Mouse (Mus musculus) frontal cortex, adult 2 months (tissue): ENCODE measurements around the gene Edn2. TPM values are rescaled to one million over a fixed set of nuclear protein-coding genes. Genes with fewer than 3 reads are reported as not detected.

Source experiments
- DNase-seq, 2 experiments: peaks; one replicate each; pipeline ENCODE4 v3.0.0; 2022; ENCODE audit warnings: low spot score in 1 of 2; ENCODE audit errors: extremely low spot score in 1 of 2
- polyA plus RNA-seq: library from polyadenylated mRNA; depleted of rRNA; stranded (reverse); fragments of >200 nt; gene quantifications from 2 replicates; pipeline ENCODE4 v1.2.3, GENCODE M21; 2012; rRNA removed

The Edn2 gene
- 0.06 and 0.13 TPM in 2 replicates for polyA plus RNA-seq

- no peak for DNase-seq
Measured at GRCm38 (mm10) chr4:120161166-120161949, at the start of gene Edn2. Gene Edn2 (plus strand): TSS chr4:120161206.

GRCm38 (mm10) chr4:120115516-120115915, 45.5 kb upstream of the Edn2 start:
- no peak for DNase-seq

GRCm38 (mm10) chr4:120116312-120116711, 44.7 kb upstream of the Edn2 start:
- DNase-seq = peak in 1 of 2 experiments; percentile 39

DNA sequence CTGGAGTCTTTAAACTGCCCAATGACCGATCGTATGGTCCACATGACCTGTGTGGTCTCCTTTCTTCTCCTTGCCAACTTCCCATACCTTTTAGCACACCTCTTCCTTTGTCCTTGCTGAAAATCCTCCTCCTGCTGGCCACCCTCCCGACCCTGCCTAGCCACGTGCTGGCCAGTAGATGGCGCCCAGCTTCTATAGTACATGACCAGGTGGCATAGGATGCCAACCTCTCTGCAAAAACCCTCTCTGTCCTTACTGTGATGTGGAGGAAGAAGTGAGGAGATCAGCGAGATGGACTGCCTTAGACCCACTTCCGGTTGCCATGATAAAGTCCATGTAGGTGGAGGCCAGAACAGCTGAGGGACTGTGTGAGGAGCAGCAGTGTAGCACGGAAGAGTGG, 40.7 kb upstream of the Edn2 start:
- DNase-seq = peak in 1 of 2 experiments; percentile 79

DNA sequence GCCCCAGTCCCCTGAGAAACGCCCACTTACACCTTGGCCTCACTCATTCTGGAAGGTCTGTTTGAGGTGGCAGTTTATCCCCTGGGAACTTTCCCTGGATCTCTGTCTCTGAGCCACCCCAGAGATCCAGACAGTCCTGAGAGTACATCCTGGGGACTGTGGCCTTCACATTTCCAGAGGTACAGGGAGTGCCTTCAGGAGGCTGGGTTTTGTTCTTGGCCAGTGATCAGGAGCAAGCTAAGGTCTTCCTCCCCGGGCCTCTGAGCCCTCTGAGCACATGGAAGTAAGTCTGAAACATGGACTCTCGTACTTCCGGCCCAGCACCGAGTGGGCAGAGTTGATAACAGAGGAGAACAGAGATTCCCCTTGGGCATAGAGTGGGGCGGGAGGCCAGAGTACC, 36.4 kb upstream of the Edn2 start:
- no peak for DNase-seq

- DNase-seq = peak in 1 of 2 experiments; percentile 71
Measured at GRCm38 (mm10) chr4:120126047-120126446, 35.0 kb upstream of the Edn2 start.

DNA sequence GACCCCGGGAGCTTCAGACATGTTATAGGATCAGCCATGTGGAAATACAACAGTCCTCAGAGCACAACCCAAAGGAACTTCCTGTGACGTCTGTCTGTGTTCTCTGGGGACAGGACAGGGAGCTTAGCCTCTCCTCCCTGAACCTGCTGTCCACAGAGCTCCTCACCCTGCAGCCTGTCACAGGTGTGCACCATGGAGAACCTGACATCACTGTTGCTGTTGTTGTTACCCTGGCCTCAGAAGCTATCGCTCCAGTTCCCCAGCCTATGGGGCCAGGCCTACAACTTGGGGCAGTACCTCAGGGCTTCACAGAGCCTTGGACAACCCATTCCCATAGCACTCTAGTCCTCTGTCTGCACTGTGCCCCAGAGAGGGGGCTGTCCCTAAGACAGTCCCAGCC, 33.7 kb upstream of the Edn2 start:
- DNase-seq = no peak

- peak in 1 of 2 experiments; percentile 63 for DNase-seq
Measured at GRCm38 (mm10) chr4:120128033-120128432, 33.0 kb upstream of the Edn2 start.

GRCm38 (mm10) chr4:120129233-120129885, 31.6 kb upstream of the Edn2 start:
- DNase-seq = peak in 1 of 2 experiments; percentile 65

GRCm38 (mm10) chr4:120130926-120131325, 30.1 kb upstream of the Edn2 start:
- DNase-seq = no peak

- peak in 1 of 2 experiments; percentile 37 for DNase-seq
Measured at GRCm38 (mm10) chr4:120131441-120132220, 29.4 kb upstream of the Edn2 start.

GRCm38 (mm10) chr4:120134223-120134622, 26.8 kb upstream of the Edn2 start:
- DNase-seq = no peak

- no peak for DNase-seq
Measured at GRCm38 (mm10) chr4:120141810-120142209, 19.2 kb upstream of the Edn2 start.

DNA sequence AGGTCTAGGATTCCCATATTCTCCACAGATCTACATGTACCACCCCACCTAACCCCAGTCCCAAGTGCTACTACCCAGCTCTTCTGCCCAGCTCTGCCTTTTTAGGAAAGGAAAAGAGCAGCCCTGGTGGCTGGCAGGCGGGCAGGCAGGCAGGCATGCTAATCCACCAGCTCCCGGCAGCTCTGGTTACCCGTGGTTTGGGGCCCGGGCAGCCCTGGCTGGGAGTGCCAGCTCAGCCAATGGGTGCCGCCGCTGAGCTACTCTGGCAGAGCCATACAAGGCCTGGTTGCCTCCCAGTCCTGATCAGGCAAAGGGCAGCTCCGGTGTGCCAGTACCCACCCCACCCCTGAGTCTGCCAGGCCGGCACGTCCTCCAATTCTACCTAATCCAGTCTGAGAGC, 18.1 kb upstream of the Edn2 start:
- no peak for DNase-seq

GRCm38 (mm10) chr4:120144343-120144742, 16.7 kb upstream of the Edn2 start:
- DNase-seq = peak; percentile 53 to 68

DNA sequence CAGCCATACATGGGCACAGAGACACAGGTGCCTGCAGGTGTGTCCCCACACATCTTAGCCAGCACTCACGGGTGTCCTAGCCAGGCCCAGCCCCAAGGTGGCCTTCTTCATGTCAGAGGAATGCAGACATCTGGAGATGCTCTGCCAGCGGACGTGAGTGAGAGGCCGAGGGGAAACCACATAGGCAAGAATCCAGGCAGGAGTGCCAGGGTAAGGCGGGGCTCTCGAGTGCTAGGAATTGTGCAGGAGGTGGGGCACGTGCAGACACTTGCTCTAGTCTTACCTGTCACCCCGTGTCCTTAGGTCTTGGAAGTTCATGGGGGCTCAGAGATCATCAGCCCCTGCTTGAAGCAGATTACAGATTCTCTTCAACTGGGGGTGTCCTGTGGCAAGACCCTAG, 15.1 kb upstream of the Edn2 start:
- no peak for DNase-seq

DNA sequence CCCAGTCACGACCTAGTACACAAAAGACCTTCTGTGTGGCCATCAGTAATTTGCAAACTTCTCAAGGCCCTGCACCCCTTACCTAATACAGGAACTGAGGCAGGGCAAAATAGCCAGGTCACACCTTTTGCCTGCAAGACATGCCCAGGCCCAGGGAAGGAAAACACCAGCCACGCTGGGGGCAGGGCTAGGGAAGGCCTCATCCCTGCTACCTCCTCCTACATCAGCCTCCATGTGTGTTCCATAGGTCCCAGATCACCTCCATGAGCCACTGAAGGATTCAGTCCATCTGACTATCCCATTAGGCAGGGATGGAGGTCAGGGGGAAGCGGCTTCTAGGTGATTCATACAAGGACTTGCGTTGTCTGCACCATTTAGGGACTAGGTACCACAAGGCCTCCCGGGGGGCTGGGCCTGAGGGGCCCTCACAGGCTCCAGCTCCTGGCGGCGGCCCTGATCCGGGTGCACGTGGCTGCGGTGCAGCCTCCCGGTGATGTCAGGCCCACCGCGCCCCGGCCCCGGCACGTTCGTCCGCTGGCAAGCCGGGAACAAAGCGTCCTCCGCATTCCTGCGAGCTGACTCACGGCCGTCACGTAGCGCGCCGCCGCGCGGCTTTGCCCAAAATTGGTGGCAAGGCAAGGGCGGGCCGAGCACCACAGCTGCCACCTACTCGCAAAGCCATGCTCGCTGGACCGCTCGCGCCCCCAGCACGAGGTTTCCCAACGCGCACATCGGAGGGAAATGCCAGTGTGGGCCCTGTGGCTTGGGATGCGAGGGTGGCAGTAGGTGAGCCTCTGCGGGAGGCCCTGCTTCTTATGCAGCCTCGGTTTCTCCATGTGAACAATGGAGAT, 12.5 kb upstream of the Edn2 start:
- DNase-seq = peak; percentile 53 to 90

DNA sequence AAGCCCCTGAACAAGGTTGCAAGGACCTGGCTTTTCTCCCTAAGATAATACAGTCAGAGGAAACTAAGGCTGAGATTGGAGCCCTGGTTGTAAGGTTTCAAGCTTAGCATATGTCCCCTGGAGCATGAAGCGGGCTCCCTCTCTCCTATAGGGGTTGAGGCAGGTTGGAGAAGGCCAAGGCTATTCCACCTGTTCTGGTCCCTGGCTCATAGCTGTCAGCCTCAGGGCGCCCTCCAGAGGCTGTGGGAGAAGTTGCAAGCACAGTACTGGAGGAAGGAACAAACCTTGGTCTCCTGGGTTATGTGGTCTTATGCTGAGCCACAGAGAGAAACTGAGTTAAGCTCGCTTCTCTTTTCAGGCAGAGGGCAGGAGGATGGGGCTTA, 11.9 kb upstream of the Edn2 start:
- no peak for DNase-seq

GRCm38 (mm10) chr4:120150345-120150920, 10.6 kb upstream of the Edn2 start:
- DNase-seq = no peak

DNA sequence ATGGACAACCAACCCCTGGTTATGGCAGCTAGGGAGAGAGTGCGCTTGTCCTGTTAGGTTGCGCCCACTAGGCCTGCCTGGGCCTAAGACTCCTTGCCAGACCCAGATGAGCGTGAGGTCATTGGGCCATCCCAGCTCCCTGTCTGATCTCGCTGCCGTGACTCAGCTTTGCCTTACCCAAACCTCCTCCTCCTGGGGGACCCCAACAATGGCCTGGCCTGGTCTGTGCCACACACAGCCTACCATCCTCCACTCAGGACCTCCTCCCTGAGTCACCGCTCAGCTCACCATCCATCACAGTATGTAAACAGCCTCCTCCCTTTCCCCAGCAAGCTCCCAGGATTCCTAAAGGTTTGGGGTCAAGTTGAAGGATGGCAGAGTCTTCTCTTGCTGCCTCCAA, 9.1 kb upstream of the Edn2 start:
- no peak for DNase-seq
